Mouse (Mus musculus) midbrain, embryonic 15.5 days (tissue): ENCODE data around the gene Scap. TPM values are rescaled to one million over a fixed set of nuclear protein-coding genes. Genes with fewer than 3 reads are reported as not detected.

Experiments
- ATAC-seq: fragments of 200-750 bp; cut with Nextera tagmentation; replicated peaks from 2 replicates; pipeline ENCODE4 v1.8.0; 2017; ENCODE audit warnings: moderate TSS enrichment
- H3K27ac ChIP-seq: fragments of 300-500 bp; sonication (generic); 2 replicates; pipeline ENCODE4 v1.5.1; 2015; ENCODE audit warnings: mild to moderate bottlenecking, inconsistent platforms
- H3K27me3 ChIP-seq: fragments of 300-500 bp; sonication (generic); replicated peaks from 2 replicates; pipeline ENCODE4 v1.6.1; 2015; ENCODE audit warnings: inconsistent platforms
- H3K36me3 ChIP-seq: fragments of 300-500 bp; sonication (generic); replicated peaks from 2 replicates; pipeline ENCODE4 v1.6.1; 2015; ENCODE audit warnings: inconsistent platforms
- H3K4me1 ChIP-seq: fragments of 300-500 bp; sonication (generic); 2 replicates; pipeline ENCODE4 v1.6.1; 2015; ENCODE audit warnings: inconsistent platforms
- H3K4me2 ChIP-seq: fragments of 300-500 bp; sonication (generic); 2 replicates; pipeline ENCODE4 v1.6.1; 2015; ENCODE audit warnings: inconsistent platforms, mild to moderate bottlenecking, moderate library complexity
- H3K4me3 ChIP-seq: fragments of 300-500 bp; sonication (generic); 2 replicates; pipeline ENCODE4 v1.5.1; 2015; ENCODE audit warnings: mild to moderate bottlenecking, inconsistent platforms
- H3K9ac ChIP-seq: fragments of 300-500 bp; sonication (generic); 2 replicates; pipeline ENCODE4 v1.6.1; 2015; ENCODE audit warnings: mild to moderate bottlenecking, inconsistent platforms
- H3K9me3 ChIP-seq: fragments of 300-500 bp; sonication (generic); 2 replicates; pipeline ENCODE4 v1.6.1; 2016; ENCODE audit warnings: inconsistent platforms
- WGBS: fragments of 180-500 bp; shearing (Covaris S2); methylation state at CpG from one replicate; pipeline ENCODE4 v1.1.7; 2015; ENCODE audit warnings: mixed read lengths; 5-methylcytosine and 5-hydroxymethylcytosine counted together
- polyA plus RNA-seq: library from polyadenylated mRNA; unstranded; fragments of >200 nt; fragmentation: Nextera tagmentation; extraction: Ambion mirVana; gene quantifications from 2 replicates; pipeline ENCODE4 v1.2.1, GENCODE M21; 2015

Gene Scap
- polyA plus RNA-seq, 1 experiment from 2014 or later, result 64.9 TPM

GRCm38 (mm10) chr9:110340037-110340750 lies 7.1 kb downstream of the Scap start:
- Histone ChIP-seq H3K4me1 (peaks cover 3% of the 10 kb centered on the region; the same call in 1 of the 2 replicates), H3K9me3 (no peaks in the 10 kb centered on the region), H3K4me2 (no peak overlapping the region), H3K36me3 (no peaks in the 10 kb centered on the region), H3K27ac (no peak overlapping the region), H3K27me3 (no peaks in the 10 kb centered on the region), H3K4me3 (no peak overlapping the region), H3K9ac (no peak overlapping the region)
- ATAC-seq, result no peak
- 86% methylated on average over 5 of the region's 5 CpGs for WGBS

- 91% methylated on average over 8 of the region's 8 CpGs for WGBS
- no peaks in the 10 kb centered on the region for H3K4me1 ChIP-seq
- no peak overlapping the region for H3K4me2 ChIP-seq
- no peak overlapping the region for H3K27ac ChIP-seq
- H3K9ac ChIP-seq, result no peak overlapping the region
- H3K36me3 ChIP-seq, result no peaks in the 10 kb centered on the region
- no peak overlapping the region for H3K4me3 ChIP-seq
- ATAC-seq, result no peak
- H3K9me3 ChIP-seq, result no peaks in the 10 kb centered on the region
- no peaks in the 10 kb centered on the region for H3K27me3 ChIP-seq
Measured at GRCm38 (mm10) chr9:110342008-110342407, 8.9 kb downstream of the Scap start.

DNA sequence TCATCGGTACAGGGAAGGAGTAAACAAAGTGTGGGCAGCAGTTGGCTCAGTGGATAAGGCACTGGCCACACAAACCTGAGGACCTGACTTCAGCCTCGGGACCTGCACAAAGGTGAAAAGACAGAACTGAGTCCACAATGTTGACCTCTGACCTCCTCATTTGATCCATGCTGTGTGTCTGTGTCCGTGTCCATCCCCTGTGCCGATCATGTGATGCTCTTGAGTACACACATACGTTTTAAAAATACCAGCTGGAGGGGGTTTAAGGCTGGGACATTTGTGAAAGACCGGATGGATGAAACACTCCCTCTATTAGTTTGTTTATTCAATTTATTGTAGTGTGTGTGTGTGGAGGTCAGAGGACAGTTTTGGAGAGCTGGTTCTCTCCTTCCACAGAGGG lies 10.7 kb downstream of the Scap start:
- Histone ChIP-seq H3K9ac (no peak overlapping the region), H3K27ac (no peak overlapping the region), H3K4me3 (no peak overlapping the region), H3K4me1 (no peaks in the 10 kb centered on the region), H3K27me3 (no peaks in the 10 kb centered on the region), H3K9me3 (no peaks in the 10 kb centered on the region), H3K4me2 (no peak overlapping the region), H3K36me3 (no peaks in the 10 kb centered on the region)
- no peak for ATAC-seq
- WGBS, result 59% methylated on average over 6 of the region's 6 CpGs

DNA sequence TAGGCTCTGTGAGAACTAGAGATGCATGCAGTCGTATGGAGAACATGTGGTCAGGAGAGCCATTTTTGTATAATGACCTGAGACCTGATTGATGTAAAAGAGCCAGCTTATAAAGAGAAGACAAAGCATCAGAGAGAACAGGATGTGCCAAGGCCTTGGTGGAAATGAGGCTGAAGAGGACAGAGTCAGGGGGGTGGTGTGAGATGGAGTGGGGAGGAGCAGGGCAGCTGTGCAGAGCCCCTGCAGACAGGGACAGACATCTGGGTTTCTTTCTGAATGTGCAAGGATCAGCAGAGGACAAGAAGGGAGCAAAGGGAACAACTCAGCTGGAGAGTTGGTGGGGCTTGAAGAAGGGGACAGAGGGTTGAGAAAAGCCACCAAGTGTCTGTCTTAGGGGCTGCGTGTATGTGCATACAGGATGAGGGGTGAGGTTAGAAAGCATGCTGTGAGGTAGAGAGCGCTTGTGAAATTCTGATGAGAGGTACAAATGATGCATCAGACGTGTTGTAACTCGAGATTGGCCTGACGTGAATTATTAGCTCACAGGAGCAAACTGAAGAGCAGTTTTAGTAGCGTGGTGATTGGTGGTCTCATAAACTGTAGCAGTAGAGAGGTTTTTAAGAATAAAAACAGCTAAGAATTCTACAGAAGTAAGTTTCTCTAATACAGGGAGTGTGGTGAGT lies 12.1 kb downstream of the Scap start:
- H3K4me1 ChIP-seq, result no peaks in the 10 kb centered on the region
- no peak overlapping the region for H3K9ac ChIP-seq
- H3K4me3 ChIP-seq, result no peak overlapping the region
- ATAC-seq, result no peak
- H3K27me3 ChIP-seq, result no peaks in the 10 kb centered on the region
- no peaks in the 10 kb centered on the region for H3K36me3 ChIP-seq
- H3K9me3 ChIP-seq, result no peaks in the 10 kb centered on the region
- 81% methylated on average over 7 of the region's 7 CpGs for WGBS
- H3K27ac ChIP-seq, result no peak overlapping the region
- no peak overlapping the region for H3K4me2 ChIP-seq

- WGBS, result 67% methylated on average over 4 of the region's 4 CpGs
- Histone ChIP-seq H3K4me2 (no peak overlapping the region), H3K4me1 (no peaks in the 10 kb centered on the region), H3K27me3 (no peaks in the 10 kb centered on the region), H3K4me3 (no peak overlapping the region), H3K9me3 (no peaks in the 10 kb centered on the region), H3K27ac (no peak overlapping the region), H3K9ac (no peak overlapping the region), H3K36me3 (no peaks in the 10 kb centered on the region)
- no peak for ATAC-seq
Measured at GRCm38 (mm10) chr9:110348899-110349298, 15.8 kb downstream of the Scap start.

- Histone ChIP-seq H3K4me2 (no peak overlapping the region), H3K27ac (no peak overlapping the region), H3K4me3 (no peak overlapping the region), H3K9ac (no peak overlapping the region), H3K27me3 (no peaks in the 10 kb centered on the region), H3K4me1 (no peaks in the 10 kb centered on the region), H3K36me3 (0 out of 2 replicates have a peak, but pooled peaks cover 2% of the 10 kb centered on the region), H3K9me3 (no peaks in the 10 kb centered on the region)
- no peak for ATAC-seq
- WGBS, result 94% methylated on average over 5 of the region's 5 CpGs
Measured at GRCm38 (mm10) chr9:110350188-110350587, 17.1 kb downstream of the Scap start.

GRCm38 (mm10) chr9:110350612-110351011 lies 17.5 kb downstream of the Scap start:
- Histone ChIP-seq H3K4me3 (no peak overlapping the region), H3K9me3 (no peaks in the 10 kb centered on the region), H3K36me3 (0 out of 2 replicates have a peak, but pooled peaks cover 2% of the 10 kb centered on the region), H3K9ac (no peak overlapping the region), H3K27ac (no peak overlapping the region), H3K4me2 (no peak overlapping the region), H3K27me3 (no peaks in the 10 kb centered on the region), H3K4me1 (no peaks in the 10 kb centered on the region)
- ATAC-seq, result no peak
- 86% methylated on average over 5 of the region's 5 CpGs for WGBS

DNA sequence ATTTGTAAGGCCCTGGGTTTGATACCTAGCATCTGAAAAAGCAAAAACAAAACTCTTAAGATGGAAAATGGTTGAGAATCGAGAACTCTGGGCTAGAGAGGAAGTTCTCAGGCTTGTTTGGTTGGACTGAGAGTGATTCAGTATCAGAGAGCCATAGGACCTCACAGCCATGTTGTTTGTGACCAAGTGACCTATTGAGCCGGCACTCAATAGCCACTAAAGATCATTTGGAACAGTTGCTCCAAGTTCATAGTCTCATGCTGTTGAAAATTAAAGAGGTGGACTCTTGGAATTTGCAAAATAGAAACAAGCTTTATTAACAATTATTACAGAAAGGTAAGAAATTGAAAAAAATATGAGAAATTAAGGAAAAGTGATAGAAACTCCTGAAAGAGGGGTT lies 18.3 kb downstream of the Scap start:
- Histone ChIP-seq H3K4me1 (no peaks in the 10 kb centered on the region), H3K27me3 (no peaks in the 10 kb centered on the region), H3K36me3 (0 out of 2 replicates have a peak, but pooled peaks cover 2% of the 10 kb centered on the region), H3K27ac (no peak overlapping the region), H3K4me3 (no peak overlapping the region), H3K4me2 (no peak overlapping the region), H3K9me3 (no peaks in the 10 kb centered on the region), H3K9ac (no peak overlapping the region)
- ATAC-seq, result no peak
- WGBS, result 84% methylated on average over 2 of the region's 2 CpGs

- Histone ChIP-seq H3K9ac (no peak overlapping the region), H3K27me3 (no peaks in the 10 kb centered on the region), H3K4me2 (no peak overlapping the region), H3K4me3 (no peak overlapping the region), H3K9me3 (no peaks in the 10 kb centered on the region), H3K4me1 (no peaks in the 10 kb centered on the region), H3K36me3 (0 out of 2 replicates have a peak, but pooled peaks cover 2% of the 10 kb centered on the region), H3K27ac (no peak overlapping the region)
- WGBS, result 91% methylated on average over 8 of the region's 8 CpGs
- no peak for ATAC-seq
Measured at GRCm38 (mm10) chr9:110351932-110352632, 19.0 kb downstream of the Scap start.

GRCm38 (mm10) chr9:110358341-110358740 lies 25.3 kb downstream of the Scap start:
- Histone ChIP-seq H3K9me3 (no peaks in the 10 kb centered on the region), H3K9ac (no peak overlapping the region), H3K27me3 (no peaks in the 10 kb centered on the region), H3K4me3 (no peak overlapping the region), H3K36me3 (peaks cover 15% of the 10 kb centered on the region; the same call in 1 of the 2 replicates), H3K27ac (no peak overlapping the region), H3K4me1 (no peaks in the 10 kb centered on the region), H3K4me2 (no peak overlapping the region)
- no peak for ATAC-seq
- 89% methylated on average over 2 of the region's 2 CpGs for WGBS

DNA sequence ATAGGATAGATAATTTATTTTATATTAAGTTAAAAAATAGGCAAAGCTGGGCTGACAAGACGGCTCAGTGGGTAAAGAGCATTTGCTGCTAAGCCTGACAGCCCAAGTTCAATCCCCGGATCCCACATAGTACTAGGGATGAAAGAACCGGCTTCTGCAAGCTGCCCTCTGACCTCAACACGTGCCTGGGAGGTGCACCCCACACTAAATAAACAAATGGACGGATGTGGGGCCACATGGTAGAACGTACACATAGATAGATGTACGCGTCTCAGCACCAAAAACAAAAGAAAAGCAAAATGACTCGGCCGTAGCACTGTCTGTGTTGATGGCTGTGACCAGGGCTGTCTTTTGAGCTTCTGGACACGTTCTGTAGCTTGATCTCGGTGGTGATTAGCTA lies 28.2 kb downstream of the Scap start:
- H3K27ac ChIP-seq, result no peak overlapping the region

DNA sequence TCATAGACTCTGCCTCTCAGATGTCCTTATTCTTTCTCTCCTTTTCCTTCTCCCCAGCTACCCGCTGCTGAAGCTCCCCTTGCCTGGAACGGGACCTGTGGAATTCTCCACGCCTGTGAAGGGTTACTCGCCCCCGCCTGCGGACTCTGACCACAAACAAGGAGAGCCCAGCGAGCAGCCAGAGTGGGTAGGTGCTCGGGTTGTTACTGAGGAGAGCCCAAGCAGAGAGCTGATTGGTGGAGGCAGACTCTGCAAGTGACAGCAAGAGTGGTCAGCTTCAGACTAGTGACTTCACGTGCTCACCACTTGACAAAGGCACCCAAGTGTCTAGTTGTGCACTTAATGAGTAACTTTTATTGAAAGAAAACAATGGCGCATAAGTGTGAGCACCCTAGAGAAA lies 29.2 kb downstream of the Scap start:
- H3K4me3 ChIP-seq, result no peak overlapping the region
- ATAC-seq, result no peak
- no peak overlapping the region for H3K9ac ChIP-seq
- WGBS, result 83% methylated on average over 10 of the region's 10 CpGs
- no peaks in the 10 kb centered on the region for H3K27me3 ChIP-seq
- peaks cover 12% of the 10 kb centered on the region; the same call in 1 of the 2 replicates for H3K36me3 ChIP-seq
- no peak overlapping the region for H3K27ac ChIP-seq
- H3K4me1 ChIP-seq, result no peaks in the 10 kb centered on the region
- no peaks in the 10 kb centered on the region for H3K9me3 ChIP-seq
- no peak overlapping the region for H3K4me2 ChIP-seq

More for the DNA sequence above, 28.2 kb downstream of the Scap start:
- Histone ChIP-seq H3K36me3 (peaks cover 12% of the 10 kb centered on the region; the same call in 1 of the 2 replicates), H3K27me3 (no peaks in the 10 kb centered on the region), H3K4me2 (no peak overlapping the region), H3K9ac (no peak overlapping the region), H3K4me1 (no peaks in the 10 kb centered on the region), H3K4me3 (no peak overlapping the region), H3K9me3 (no peaks in the 10 kb centered on the region)
- WGBS, result 82% methylated on average over 12 of the region's 12 CpGs
- ATAC-seq, result no peak
